Mouse (Mus musculus) forebrain, embryonic 13.5 days (tissue): ENCODE results near the gene Cyth4. TPM values are rescaled to one million over a fixed set of nuclear protein-coding genes. Genes with fewer than 3 reads are reported as not detected.

Experiments used
- ATAC-seq: fragments of 200-750 bp; cut with Nextera tagmentation; 2 replicates; pipeline ENCODE4 v1.8.0; 2017
- H3K27ac ChIP-seq: fragments of 300-500 bp; sonication (generic); 2 replicates; pipeline ENCODE4 v1.5.1; 2015; ENCODE audit warnings: inconsistent platforms, mild to moderate bottlenecking, moderate library complexity
- H3K27me3 ChIP-seq: fragments of 300-500 bp; sonication (generic); 2 replicates; pipeline ENCODE4 v1.6.1; 2015; ENCODE audit warnings: mild to moderate bottlenecking, inconsistent platforms
- H3K36me3 ChIP-seq: fragments of 300-500 bp; sonication (generic); 2 replicates; pipeline ENCODE4 v1.6.1; 2015; ENCODE audit warnings: mild to moderate bottlenecking, inconsistent platforms; ENCODE audit not compliant: poor library complexity, severe bottlenecking
- H3K4me1 ChIP-seq: fragments of 300-500 bp; sonication (generic); 2 replicates; pipeline ENCODE4 v1.6.1; 2015; ENCODE audit warnings: inconsistent platforms
- H3K4me2 ChIP-seq: fragments of 300-500 bp; sonication (generic); 2 replicates; pipeline ENCODE4 v1.6.1; 2015; ENCODE audit warnings: inconsistent platforms, mild to moderate bottlenecking, moderate library complexity
- H3K4me3 ChIP-seq: fragments of 300-500 bp; sonication (generic); 2 replicates; pipeline ENCODE4 v1.5.1; 2015; ENCODE audit warnings: mild to moderate bottlenecking, inconsistent platforms
- H3K9ac ChIP-seq: fragments of 300-500 bp; sonication (generic); 2 replicates; pipeline ENCODE4 v1.6.1; 2015; ENCODE audit warnings: mild to moderate bottlenecking, inconsistent platforms
- H3K9me3 ChIP-seq: fragments of 300-500 bp; sonication (generic); replicated peaks from 2 replicates; pipeline ENCODE4 v1.6.1; 2016; ENCODE audit warnings: inconsistent platforms
- WGBS: fragments of 180-500 bp; shearing (Covaris S2); methylation state at CpG from one replicate; pipeline ENCODE4 v1.1.7; 2015; 5-methylcytosine and 5-hydroxymethylcytosine counted together
- polyA plus RNA-seq: library from polyadenylated mRNA; unstranded; fragments of >200 nt; fragmentation: Nextera tagmentation; extraction: Ambion mirVana; gene quantifications from 2 replicates; pipeline ENCODE4 v1.2.1, GENCODE M21; 2015

The Cyth4 gene
- polyA plus RNA-seq, 1 experiment from 2014 or later = 3.4 TPM

DNA sequence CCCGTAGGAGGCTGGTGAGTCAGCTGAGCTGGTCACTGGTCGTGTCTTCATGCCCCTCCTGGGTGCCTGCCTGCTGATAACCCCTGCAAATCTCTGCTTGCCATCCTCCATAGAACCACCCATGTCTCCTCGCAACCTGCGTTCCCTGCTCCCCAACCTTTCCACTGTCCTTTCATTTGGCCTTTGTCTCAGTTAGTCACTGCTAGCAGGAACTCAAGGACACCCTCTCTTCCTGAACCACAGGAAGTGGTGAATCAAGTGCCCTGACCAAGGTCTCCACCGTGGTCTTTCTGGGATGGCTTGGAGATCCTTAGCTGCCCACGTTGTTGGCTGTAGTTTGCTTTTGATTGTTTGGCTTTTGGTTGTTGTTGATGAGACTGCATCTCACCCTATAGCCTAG is 4.3 kb downstream of the Cyth4 start:
- Histone ChIP-seq H3K9ac (no peak overlapping the region), H3K4me3 (no peak overlapping the region), H3K9me3 (no peaks in the 10 kb centered on the region; the same call in 1 of the 2 replicates), H3K27me3 (no peaks in the 10 kb centered on the region), H3K4me1 (peaks cover 7% of the 10 kb centered on the region; the same call in 1 of the 2 replicates), H3K36me3 (no peaks in the 10 kb centered on the region), H3K4me2 (no peak overlapping the region), H3K27ac (no peak overlapping the region)
- 85% methylated on average over 6 of the region's 6 CpGs for WGBS
- ATAC-seq = no peak

DNA sequence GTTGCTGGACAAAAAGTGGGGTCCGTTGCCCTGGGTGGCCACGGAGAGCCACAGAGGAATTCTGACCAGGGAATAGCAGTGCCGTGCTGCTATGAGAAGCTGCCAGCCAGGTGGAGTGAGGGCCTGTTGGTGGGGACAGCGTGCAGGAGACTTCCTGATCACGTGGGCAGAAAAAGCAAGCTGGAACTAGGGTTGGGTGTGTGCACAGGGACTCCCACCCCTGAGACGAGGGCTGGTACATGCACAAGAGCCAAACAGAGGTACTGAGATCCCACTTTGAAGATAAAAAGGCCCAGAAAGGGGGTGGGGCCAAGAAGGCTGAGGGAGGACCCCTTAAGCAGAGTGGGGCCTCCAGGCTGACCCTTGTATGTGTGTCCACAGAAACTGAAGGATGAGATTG is 7.4 kb downstream of the Cyth4 start:
- Histone ChIP-seq H3K4me2 (no peak overlapping the region), H3K27ac (no peak overlapping the region), H3K27me3 (no peaks in the 10 kb centered on the region), H3K9me3 (no peaks in the 10 kb centered on the region; the same call in 1 of the 2 replicates), H3K9ac (no peak overlapping the region), H3K36me3 (no peaks in the 10 kb centered on the region), H3K4me1 (peaks cover 7% of the 10 kb centered on the region; the same call in 1 of the 2 replicates), H3K4me3 (no peak overlapping the region)
- WGBS = 74% methylated on average over 6 of the region's 6 CpGs
- no peak for ATAC-seq

DNA sequence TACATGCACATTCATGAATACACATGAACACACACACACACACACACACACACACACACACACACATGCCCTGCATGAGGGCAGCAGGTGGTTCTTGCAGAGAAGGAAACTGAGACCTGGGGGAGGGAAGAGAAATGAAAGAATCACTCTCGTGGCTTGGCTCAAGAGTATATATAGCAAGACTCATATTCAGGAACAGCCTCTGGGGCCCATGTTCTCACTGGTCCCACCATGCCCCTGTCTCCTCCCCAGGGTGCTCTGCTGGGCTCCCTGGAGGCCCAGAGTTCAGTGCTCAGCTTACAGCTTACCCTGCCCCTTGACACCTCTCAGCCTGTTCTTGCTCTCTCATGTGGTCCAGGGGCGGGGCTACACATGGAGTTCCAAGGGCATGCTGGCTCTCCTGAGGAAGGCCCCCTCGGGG is 8.5 kb downstream of the Cyth4 start:
- no peak overlapping the region for H3K27ac ChIP-seq
- peaks cover 7% of the 10 kb centered on the region; the same call in 1 of the 2 replicates for H3K4me1 ChIP-seq
- no peaks in the 10 kb centered on the region; the same call in 1 of the 2 replicates for H3K9me3 ChIP-seq
- H3K4me2 ChIP-seq = no peak overlapping the region
- no peak for ATAC-seq
- whole genome bisulfite sequencing = 55% methylated on average over 3 of the region's 3 CpGs
- H3K27me3 ChIP-seq = no peaks in the 10 kb centered on the region
- no peak overlapping the region for H3K4me3 ChIP-seq
- H3K36me3 ChIP-seq = no peaks in the 10 kb centered on the region
- H3K9ac ChIP-seq = no peak overlapping the region

DNA sequence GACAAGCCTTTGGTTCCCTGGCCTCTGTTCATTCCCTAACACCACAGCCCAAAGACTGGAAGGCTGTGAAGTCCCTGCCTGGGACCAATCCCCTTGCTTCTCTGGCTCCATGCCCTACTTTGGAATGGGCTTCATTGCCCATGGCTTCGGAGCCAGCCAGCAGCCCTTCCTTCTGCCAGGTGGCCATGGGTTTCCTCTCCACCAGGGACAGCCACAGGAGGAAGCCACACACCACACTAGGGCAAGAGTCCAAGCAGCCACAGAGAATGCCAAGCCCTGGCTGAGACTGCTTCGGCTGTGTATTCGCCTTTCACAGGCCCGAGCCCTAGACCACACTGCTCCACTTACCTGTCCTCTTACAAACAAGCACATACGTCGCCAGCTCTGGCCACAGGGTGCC is 9.2 kb downstream of the Cyth4 start:
- Histone ChIP-seq H3K4me2 (no peak overlapping the region), H3K27ac (no peak overlapping the region), H3K27me3 (no peaks in the 10 kb centered on the region), H3K4me1 (peaks cover 12% of the 10 kb centered on the region), H3K9me3 (no peaks in the 10 kb centered on the region; the same call in 1 of the 2 replicates), H3K4me3 (no peak overlapping the region), H3K36me3 (no peaks in the 10 kb centered on the region), H3K9ac (no peak overlapping the region)
- ATAC-seq = peak; percentile 16; the same call in 1 of the 2 replicates
- 70% methylated on average over 6 of the region's 6 CpGs for WGBS

DNA sequence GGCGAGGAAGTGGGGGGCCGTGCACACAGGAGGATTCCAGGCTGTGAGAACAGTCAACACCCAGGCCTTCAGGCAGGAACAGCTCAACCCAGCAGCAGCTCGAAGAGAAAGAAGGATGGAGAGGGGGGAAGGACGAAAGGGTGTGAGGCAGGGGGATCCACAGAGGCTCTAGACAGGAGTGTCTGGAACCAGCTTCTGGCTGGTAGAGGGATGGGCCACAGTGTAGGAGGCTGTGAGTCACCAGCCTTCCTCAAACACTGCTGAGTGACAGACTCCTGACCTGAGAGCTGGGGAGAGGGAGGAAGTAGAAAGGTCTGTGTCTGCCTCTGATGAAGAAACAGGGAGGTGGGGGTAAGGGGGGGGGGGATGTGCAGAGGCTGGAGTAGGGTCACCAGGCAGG is 10.6 kb downstream of the Cyth4 start:
- Histone ChIP-seq H3K27ac (no peak overlapping the region), H3K27me3 (no peaks in the 10 kb centered on the region), H3K4me2 (no peak overlapping the region), H3K9me3 (no peaks in the 10 kb centered on the region), H3K4me1 (peaks cover 17% of the 10 kb centered on the region), H3K9ac (no peak overlapping the region), H3K4me3 (no peak overlapping the region), H3K36me3 (no peaks in the 10 kb centered on the region)
- ATAC-seq = no peak
- 79% methylated on average over 4 of the region's 4 CpGs for WGBS

DNA sequence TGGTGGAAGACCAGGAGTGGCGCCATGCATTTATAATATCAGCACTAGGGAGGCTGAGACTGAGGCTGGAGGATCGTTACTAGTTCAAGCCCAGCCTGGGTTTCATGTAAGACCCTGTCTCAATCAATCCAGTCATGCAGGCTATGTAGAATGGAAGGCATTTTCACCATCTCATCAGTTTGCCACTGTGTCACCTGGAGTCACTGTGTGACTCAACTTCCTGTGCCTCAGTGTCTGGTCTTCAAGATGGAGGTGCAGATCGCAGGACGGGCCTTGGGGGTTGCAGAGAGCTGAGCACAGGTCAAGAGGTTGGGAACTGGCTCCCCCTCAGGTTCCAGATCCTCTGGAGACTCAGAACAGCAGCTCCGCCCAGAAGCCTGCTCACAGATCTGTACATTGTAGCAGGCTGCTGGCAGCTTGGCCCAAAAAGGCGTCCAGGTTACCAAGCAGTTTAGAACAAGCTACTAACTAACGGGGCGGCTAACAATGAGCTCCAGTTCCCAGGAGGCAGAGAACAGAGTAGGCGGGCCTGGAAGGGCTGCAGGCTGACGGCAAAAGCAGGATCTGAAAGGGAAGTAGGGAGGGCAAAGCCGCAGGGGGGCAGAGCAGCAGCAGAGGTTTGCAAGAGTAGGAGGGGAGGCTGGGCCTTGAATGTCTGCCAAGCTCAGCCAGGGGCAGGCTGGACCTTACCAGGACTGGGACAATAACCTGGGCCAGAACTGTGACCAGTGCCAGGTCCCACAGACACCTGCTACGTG is 14.0 kb downstream of the Cyth4 start:
- no peaks in the 10 kb centered on the region for H3K9me3 ChIP-seq
- WGBS = 35% methylated on average over 12 of the region's 12 CpGs
- no peak overlapping the region for H3K4me3 ChIP-seq
- H3K36me3 ChIP-seq = no peaks in the 10 kb centered on the region
- no peak overlapping the region for H3K4me2 ChIP-seq
- H3K27ac ChIP-seq = peak overlapping the region; percentile 44
- peak overlapping the region; percentile 37; the same call in 1 of the 2 replicates for H3K9ac ChIP-seq
- peaks cover 12% of the 10 kb centered on the region for H3K4me1 ChIP-seq
- ATAC-seq = peak; percentile 30; the same call in 1 of the 2 replicates
- H3K27me3 ChIP-seq = no peaks in the 10 kb centered on the region

DNA sequence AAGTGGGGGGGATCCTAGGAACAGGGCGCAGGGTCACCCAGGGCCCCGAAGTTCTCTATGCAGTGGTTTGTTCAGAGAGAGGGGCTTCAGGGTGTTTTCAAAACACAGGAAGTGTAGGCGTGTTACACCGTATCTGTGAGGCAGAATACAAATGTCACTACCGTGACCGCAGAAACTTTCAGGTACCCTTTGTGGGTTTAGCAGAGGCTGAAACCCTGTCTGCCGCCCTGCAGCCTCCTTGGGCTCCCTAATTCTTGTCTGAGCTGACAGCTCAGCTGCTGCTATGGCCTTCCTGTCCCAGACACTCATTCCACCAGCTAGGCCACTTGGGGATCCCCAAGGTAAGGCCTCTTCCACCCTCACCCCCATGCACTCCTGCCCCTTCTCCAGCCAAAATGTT is 17.7 kb downstream of the Cyth4 start:
- H3K9ac ChIP-seq = no peak overlapping the region
- H3K27ac ChIP-seq = no peak overlapping the region
- no peak overlapping the region for H3K4me2 ChIP-seq
- 94% methylated on average over 7 of the region's 7 CpGs for WGBS
- no peaks in the 10 kb centered on the region for H3K9me3 ChIP-seq
- no peak for ATAC-seq
- H3K4me1 ChIP-seq = peaks cover 11% of the 10 kb centered on the region
- no peaks in the 10 kb centered on the region for H3K36me3 ChIP-seq
- no peaks in the 10 kb centered on the region for H3K27me3 ChIP-seq
- no peak overlapping the region for H3K4me3 ChIP-seq

DNA sequence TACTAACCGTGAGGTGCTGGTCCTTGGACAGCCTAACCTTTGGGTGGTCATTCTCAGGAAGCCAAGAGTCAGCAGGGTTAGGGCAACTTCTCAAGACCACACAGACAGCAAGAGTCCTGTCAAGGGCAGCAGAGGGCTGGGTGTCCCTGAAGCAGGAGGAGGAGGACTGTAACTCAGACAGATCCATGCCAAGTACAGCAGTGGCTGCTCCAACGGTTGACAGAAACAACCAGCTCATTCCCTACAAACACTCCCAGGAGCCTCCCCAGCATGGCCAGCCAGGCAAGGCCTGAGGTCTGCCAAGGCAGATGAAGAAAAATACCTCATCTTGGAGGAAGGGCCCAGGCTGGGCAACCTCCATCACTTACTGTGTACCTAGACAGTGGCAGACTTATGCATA is 20.1 kb downstream of the Cyth4 start:
- H3K4me3 ChIP-seq = no peak overlapping the region
- H3K4me2 ChIP-seq = no peak overlapping the region
- 84% methylated on average over 2 of the region's 2 CpGs for WGBS
- no peaks in the 10 kb centered on the region for H3K4me1 ChIP-seq
- H3K9ac ChIP-seq = no peak overlapping the region
- peaks cover 3% of the 10 kb centered on the region; the same call in 1 of the 2 replicates for H3K27me3 ChIP-seq
- H3K9me3 ChIP-seq = no peaks in the 10 kb centered on the region
- no peaks in the 10 kb centered on the region for H3K36me3 ChIP-seq
- no peak overlapping the region for H3K27ac ChIP-seq
- ATAC-seq = no peak

DNA sequence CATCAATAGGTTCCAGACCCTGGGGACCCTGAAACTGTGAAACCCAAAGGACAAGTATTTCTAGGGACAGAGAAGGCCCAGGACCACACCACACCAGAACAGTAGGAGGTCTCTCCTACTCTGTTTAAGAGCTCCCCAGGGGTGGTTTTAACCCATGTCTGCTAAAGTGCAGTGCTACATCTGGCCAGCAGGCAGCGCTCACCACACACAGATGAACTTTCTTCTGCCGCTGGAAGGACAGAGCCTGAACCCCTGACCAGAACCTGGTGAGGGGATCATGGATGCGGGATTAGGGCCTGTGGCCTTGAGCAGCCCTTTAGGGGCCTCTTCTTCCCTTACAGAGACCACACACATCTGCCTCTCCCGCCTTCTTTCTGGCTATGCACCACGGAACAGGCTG is 26.6 kb downstream of the Cyth4 start:
- peak; percentile 59 for ATAC-seq
- peaks cover 17% of the 10 kb centered on the region for H3K4me1 ChIP-seq
- no peaks in the 10 kb centered on the region for H3K36me3 ChIP-seq
- H3K9ac ChIP-seq = no peak overlapping the region
- no peak overlapping the region for H3K27ac ChIP-seq
- WGBS = 12% methylated on average over 5 of the region's 5 CpGs
- peaks cover 3% of the 10 kb centered on the region; the same call in 1 of the 2 replicates for H3K27me3 ChIP-seq
- no peaks in the 10 kb centered on the region for H3K9me3 ChIP-seq
- H3K4me2 ChIP-seq = no peak overlapping the region
- no peak overlapping the region for H3K4me3 ChIP-seq

DNA sequence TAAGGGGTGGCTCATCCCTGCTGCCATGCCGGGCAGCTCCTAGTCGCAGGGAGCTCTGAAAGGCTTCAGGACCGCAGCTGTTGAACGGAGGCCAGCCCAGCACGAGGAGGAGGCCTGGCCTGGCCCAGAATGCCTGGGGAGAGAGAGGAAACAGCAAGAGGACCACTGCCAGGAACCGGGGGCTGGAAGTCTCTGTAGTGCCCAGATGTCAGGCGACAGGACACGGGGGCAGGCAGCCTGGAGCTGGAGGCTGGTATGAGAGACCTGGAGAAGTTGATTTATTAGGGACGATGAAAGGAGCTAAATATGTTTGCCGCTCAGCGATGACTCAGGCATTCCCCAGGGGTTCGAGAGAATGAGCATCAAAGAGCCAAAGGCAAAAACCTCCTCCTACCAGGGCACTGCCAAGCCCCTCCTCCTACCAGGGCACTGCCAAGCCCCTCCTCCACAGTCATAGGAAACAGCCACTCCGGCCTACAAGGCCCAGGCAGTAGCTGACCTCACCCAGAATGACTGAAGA is 27.6 kb downstream of the Cyth4 start:
- Histone ChIP-seq H3K36me3 (no peaks in the 10 kb centered on the region), H3K27me3 (peaks cover 3% of the 10 kb centered on the region; the same call in 1 of the 2 replicates), H3K27ac (peak overlapping the region; percentile 69)

DNA sequence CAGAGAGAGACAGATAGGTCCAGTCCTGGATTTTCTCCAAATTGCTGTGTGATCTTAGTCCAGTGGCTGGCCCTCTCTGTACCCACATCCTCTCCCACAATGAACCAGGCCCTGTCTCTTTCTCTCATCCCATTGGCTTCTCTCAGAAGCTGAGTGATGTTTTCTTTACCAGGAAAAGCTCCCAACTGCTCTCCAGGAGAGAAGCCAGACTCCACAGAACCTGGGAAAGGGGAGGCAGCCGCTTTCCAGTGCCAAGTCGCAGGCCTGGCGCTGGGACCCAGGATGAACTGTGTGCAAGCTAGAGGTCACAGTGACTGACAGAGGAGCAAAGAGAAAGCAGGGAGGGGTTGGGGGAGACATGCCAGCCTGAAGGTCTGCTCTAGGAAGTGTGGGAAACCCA is 28.1 kb downstream of the Cyth4 start:
- Histone ChIP-seq H3K4me2 (no peak overlapping the region), H3K27me3 (peaks cover 3% of the 10 kb centered on the region; the same call in 1 of the 2 replicates), H3K9ac (0 out of 2 replicates have a peak overlapping the region, but pooled peaks have one; percentile 51), H3K27ac (peak overlapping the region; percentile 69; the same call in 1 of the 2 replicates), H3K36me3 (no peaks in the 10 kb centered on the region), H3K9me3 (no peaks in the 10 kb centered on the region), H3K4me1 (peaks cover 17% of the 10 kb centered on the region), H3K4me3 (no peak overlapping the region)
- WGBS = 67% methylated on average over 3 of the region's 3 CpGs
- ATAC-seq = no peak

More for the DNA sequence above, 27.6 kb downstream of the Cyth4 start:
- Histone ChIP-seq H3K4me3 (no peak overlapping the region), H3K9ac (peak overlapping the region; percentile 51), H3K4me2 (no peak overlapping the region), H3K4me1 (peaks cover 17% of the 10 kb centered on the region), H3K9me3 (no peaks in the 10 kb centered on the region)
- peak; percentile 71 for ATAC-seq
- WGBS = 52% methylated on average over 13 of the region's 13 CpGs

DNA sequence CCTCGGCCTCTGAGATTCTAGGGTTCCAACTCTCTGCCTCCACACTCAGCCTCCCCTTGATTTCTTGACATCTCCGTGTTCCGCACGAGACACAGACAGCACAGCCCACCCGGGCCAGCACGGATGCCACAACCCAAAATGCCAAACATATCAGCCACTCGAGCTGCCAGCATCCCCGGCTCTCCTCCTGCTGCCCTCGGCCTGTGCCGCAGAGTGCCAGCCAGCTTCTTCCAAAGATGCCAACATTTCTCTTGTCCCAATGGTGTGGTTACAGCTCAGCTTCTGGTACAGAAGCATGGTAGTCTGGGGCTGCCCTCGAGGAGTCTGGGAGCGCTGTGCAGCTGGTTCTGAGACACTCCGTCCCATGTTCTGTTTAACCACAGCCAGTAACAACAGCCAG is 29.4 kb downstream of the Cyth4 start:
- Histone ChIP-seq H3K9me3 (no peaks in the 10 kb centered on the region), H3K4me1 (peaks cover 28% of the 10 kb centered on the region), H3K9ac (no peak overlapping the region), H3K27me3 (no peaks in the 10 kb centered on the region), H3K36me3 (no peaks in the 10 kb centered on the region), H3K4me3 (no peak overlapping the region), H3K27ac (no peak overlapping the region), H3K4me2 (no peak overlapping the region)
- WGBS = 85% methylated on average over 13 of the region's 13 CpGs
- no peak for ATAC-seq
